Mouse (Mus musculus) testis, postnatal 14 days (tissue): ENCODE measurements around the gene Mapk1ip1.

Experiments
- DNase-seq: peaks from one replicate; pipeline ENCODE4 v3.0.0; 2021; ENCODE audit warnings: low spot score

Mapk1ip1 gene

GRCm38 (mm10) chr7:138840594-138841021 is 5.5 kb downstream of the Mapk1ip1 start:
- peak; percentile 53 for DNase-seq

DNA sequence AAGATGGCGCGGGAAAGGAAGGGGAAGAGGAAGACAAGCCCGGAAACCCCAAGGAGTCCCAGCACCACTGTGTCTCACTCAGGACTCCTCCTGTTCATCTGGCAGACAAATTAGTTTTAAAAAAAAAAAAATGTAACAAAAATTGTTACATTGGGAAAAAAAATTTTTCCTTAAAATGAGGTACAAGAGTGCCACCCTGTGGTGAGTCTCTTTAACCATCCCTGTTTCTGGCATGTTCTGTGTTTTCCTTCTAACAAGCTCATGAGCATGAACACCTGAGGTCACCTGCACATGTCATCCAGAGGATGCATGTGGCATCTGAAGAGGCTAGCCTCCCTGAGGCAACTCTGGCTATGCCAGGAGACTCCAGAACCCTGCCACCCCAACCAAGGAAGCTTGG is 11.0 kb downstream of the Mapk1ip1 start:
- no peak for DNase-seq

GRCm38 (mm10) chr7:138827812-138828211 is 18.3 kb downstream of the Mapk1ip1 start:
- DNase-seq: peak; percentile 44

- DNase-seq: no peak
Measured at GRCm38 (mm10) chr7:138824995-138825756, 20.9 kb downstream of the Mapk1ip1 start.

DNA sequence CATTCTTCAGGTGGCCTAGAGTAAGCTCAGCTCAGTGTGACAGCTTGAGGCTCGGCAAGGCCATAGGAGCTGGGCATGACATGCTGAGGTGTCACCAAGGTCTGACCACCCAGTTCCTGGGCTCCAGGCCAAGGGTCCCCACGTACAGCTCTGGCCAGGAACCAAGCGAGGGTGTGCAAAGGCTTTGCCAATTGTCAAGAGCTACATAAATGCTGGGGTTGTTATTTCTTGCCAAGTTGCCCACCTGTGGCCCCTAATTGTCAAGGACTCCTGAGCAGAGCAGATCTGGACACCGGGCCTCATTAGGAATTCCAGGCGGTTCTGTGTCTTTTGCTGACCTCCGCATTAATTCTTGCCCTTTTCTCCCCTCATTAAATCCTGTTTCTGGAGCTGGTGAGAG is 21.6 kb downstream of the Mapk1ip1 start:
- DNase-seq: no peak

DNA sequence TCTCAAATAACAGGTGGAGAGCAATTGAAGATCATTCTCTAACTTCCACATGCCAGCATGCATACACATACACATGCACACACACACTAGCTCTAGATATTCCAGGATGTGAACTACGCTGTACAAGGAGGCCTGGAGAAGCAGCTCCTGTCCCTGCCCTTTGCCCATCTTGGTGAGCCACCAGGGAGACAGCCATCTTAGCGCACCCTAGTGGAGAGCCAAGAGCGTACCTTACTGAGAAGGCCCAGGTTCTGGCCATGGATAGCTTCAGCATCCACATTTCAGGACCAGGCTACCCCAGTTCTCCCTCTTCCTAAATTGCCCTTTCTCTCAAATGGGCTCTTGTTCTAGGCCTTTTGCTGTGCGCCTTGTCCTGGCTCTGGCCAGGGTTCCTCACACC is 27.8 kb downstream of the Mapk1ip1 start:
- no peak for DNase-seq

- DNase-seq: no peak
Measured at GRCm38 (mm10) chr7:138813213-138813875, 32.7 kb downstream of the Mapk1ip1 start.

- no peak for DNase-seq
Measured at GRCm38 (mm10) chr7:138807146-138807545, 38.9 kb downstream of the Mapk1ip1 start.

- no peak for DNase-seq
Measured at GRCm38 (mm10) chr7:138803386-138803785, 42.7 kb downstream of the Mapk1ip1 start.

DNA sequence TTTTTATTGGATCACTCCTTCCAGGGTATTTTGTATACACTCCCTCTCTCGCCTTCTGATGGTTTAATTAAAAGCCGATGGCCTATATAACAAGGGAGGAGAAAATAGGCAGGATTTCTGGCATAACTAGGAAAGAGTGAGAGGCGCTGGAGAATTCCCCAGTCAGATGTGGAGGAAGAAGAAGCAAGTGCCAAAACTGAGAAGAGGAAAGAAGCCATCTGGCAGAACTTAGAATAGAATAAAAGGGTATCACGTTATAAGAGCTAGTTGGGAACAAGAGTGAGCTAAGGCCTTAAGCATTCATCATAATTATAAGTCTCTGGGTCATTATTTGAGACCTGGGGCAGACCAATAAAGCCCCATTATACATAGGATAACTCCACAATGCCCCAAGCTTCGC is 58.0 kb downstream of the Mapk1ip1 start:
- no peak for DNase-seq
